Mouse (Mus musculus) neural tube, embryonic 13.5 days (tissue): ENCODE measurements around the gene Glrx5. TPM values are rescaled to one million over a fixed set of nuclear protein-coding genes. Genes with fewer than 3 reads are reported as not detected.
A peak's percentile ranks its signal among the peaks of the same experiment; 100 is the strongest.

Experiments
- ATAC-seq: fragments of 200-750 bp; cut with Nextera tagmentation; 2 replicates; pipeline ENCODE4 v1.8.0; 2017; ENCODE audit warnings: low read depth, mild to moderate bottlenecking, moderate TSS enrichment, moderate library complexity
- H3K27ac ChIP-seq: fragments of 300-500 bp; sonication (generic); replicated peaks from 2 replicates; pipeline ENCODE4 v1.5.1; 2015; ENCODE audit warnings: moderate library complexity, mild to moderate bottlenecking, inconsistent platforms
- H3K27me3 ChIP-seq: fragments of 300-500 bp; sonication (generic); 2 replicates; pipeline ENCODE4 v1.6.1; 2015; ENCODE audit warnings: mild to moderate bottlenecking, inconsistent platforms
- H3K36me3 ChIP-seq: fragments of 300-500 bp; sonication (generic); 2 replicates; pipeline ENCODE4 v1.6.1; 2015; ENCODE audit warnings: mild to moderate bottlenecking, inconsistent platforms
- H3K4me1 ChIP-seq: fragments of 300-500 bp; sonication (generic); replicated peaks from 2 replicates; pipeline ENCODE4 v1.6.1; 2015; ENCODE audit warnings: inconsistent platforms
- H3K4me2 ChIP-seq: fragments of 300-500 bp; sonication (generic); 2 replicates; pipeline ENCODE4 v1.6.1; 2015; ENCODE audit warnings: inconsistent platforms, mild to moderate bottlenecking, moderate library complexity
- H3K4me3 ChIP-seq: fragments of 300-500 bp; sonication (generic); 2 replicates; pipeline ENCODE4 v1.5.1; 2015; ENCODE audit warnings: mild to moderate bottlenecking, inconsistent platforms
- H3K9ac ChIP-seq: fragments of 300-500 bp; sonication (generic); 2 replicates; pipeline ENCODE4 v1.6.1; 2015; ENCODE audit warnings: moderate library complexity, mild to moderate bottlenecking, inconsistent platforms
- H3K9me3 ChIP-seq: fragments of 300-500 bp; sonication (generic); 2 replicates; pipeline ENCODE4 v1.6.1; 2016; ENCODE audit warnings: inconsistent platforms
- WGBS: fragments of 180-500 bp; shearing (Covaris S2); methylation state at CpG from one replicate; pipeline ENCODE4 v1.1.7; 2015; 5-methylcytosine and 5-hydroxymethylcytosine counted together
- polyA plus RNA-seq: library from polyadenylated mRNA; unstranded; fragments of >200 nt; fragmentation: Nextera tagmentation; extraction: Ambion mirVana; gene quantifications from 2 replicates; pipeline ENCODE4 v1.2.1, GENCODE M21; 2015

Glrx5 gene
- polyA plus RNA-seq, 1 experiment from 2014 or later = 167 TPM

GRCm38 (mm10) chr12:105008150-105008549 is 24.3 kb upstream of the Glrx5 start:
- WGBS = 74% methylated on average over 2 of the region's 2 CpGs
- H3K4me1 ChIP-seq = peaks cover 23% of the 10 kb centered on the region
- peaks cover 69% of the 10 kb centered on the region for H3K27me3 ChIP-seq
- no peaks in the 10 kb centered on the region for H3K36me3 ChIP-seq
- no peak overlapping the region for H3K9ac ChIP-seq
- H3K27ac ChIP-seq = no peak overlapping the region
- no peaks in the 10 kb centered on the region for H3K9me3 ChIP-seq
- H3K4me2 ChIP-seq = peak overlapping the region; percentile 98
- no peak for ATAC-seq
- 0 out of 2 replicates have a peak overlapping the region, but pooled peaks have one; percentile 56 for H3K4me3 ChIP-seq

DNA sequence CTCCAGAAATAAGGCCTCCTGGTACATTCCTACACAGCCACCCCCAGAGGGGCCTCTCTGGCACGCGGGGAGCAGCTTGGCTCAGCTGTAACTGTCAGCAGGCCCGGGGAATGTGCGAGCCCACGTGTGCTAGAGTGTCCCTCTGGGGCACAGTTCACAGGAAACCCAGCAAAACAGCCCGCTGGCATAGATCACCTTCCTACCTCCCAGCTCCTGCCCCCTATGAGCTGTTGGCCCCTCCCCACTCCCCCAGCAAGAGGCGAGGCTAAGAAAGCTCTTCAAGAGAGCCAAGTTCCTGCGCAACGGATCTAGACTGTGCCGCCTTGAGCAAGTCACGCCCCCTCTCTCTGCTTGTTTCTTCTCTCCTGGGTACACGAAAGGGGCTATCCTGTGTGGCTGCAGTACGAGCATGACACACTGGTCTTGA is 23.7 kb upstream of the Glrx5 start:
- Histone ChIP-seq H3K4me3 (peak overlapping the region; percentile 56), H3K9ac (no peak overlapping the region), H3K9me3 (no peaks in the 10 kb centered on the region), H3K4me1 (peaks cover 23% of the 10 kb centered on the region), H3K36me3 (no peaks in the 10 kb centered on the region), H3K27ac (no peak overlapping the region), H3K27me3 (peaks cover 69% of the 10 kb centered on the region), H3K4me2 (peak overlapping the region; percentile 98)
- 2% methylated on average over 13 of the region's 13 CpGs for WGBS
- peak; percentile 40 for ATAC-seq

GRCm38 (mm10) chr12:105009370-105010212 is 22.9 kb upstream of the Glrx5 start, which contains the start of gene Syne3:
Gene Syne3 (minus strand): TSS chr12:105009809.
- WGBS = under 1% methylated on average over 62 of the region's 66 CpGs
- ATAC-seq = peak; percentile 75
- Histone ChIP-seq H3K27ac (no peak within 1 kb of the TSS), H3K4me2 (peak within 1 kb of the TSS; percentile 98), H3K36me3 (no peaks in the 10 kb centered on the region), H3K4me1 (peaks cover 23% of the 10 kb centered on the region), H3K4me3 (peak within 1 kb of the TSS; percentile 56), H3K9ac (peak within 1 kb of the TSS; percentile 69), H3K27me3 (peaks cover 69% of the 10 kb centered on the region), H3K9me3 (no peaks in the 10 kb centered on the region)

DNA sequence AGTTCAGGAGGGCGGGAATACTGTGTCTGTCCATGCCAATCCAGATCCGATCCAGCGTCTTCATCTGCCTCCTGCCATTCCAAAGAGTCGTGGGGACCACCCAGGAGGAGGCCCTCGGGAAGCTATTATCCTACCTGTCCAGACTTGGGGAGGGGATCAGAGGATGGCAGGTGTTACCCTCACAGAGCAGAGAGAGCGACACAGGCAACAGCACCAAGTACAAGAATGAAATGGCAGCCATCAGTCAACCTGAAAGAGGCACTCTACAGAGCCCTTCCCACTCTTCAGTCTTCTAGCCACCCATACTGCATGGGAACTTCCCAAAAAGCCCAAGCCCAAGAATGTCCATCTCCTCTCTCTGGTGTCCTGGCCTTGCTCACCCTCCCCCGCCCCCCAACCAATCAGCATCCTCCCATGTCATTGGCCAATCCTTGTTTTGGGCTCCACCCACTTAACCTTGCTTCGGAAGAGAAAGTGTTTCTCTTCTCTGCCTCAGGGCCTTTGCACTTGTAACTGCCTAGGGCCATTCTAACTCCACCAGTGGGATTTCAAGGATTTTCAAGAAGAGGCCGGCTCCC is 22.2 kb upstream of the Glrx5 start:
- WGBS = 16% methylated on average over 9 of the region's 9 CpGs
- H3K9ac ChIP-seq = peak overlapping the region; percentile 69
- peak; percentile 37 for ATAC-seq

GRCm38 (mm10) chr12:105011589-105011988 is 20.9 kb upstream of the Glrx5 start:
- no peak overlapping the region for H3K4me3 ChIP-seq
- H3K9ac ChIP-seq = no peak overlapping the region
- peaks cover 55% of the 10 kb centered on the region for H3K27me3 ChIP-seq
- no peaks in the 10 kb centered on the region for H3K36me3 ChIP-seq
- WGBS = 89% methylated on average over 1 of the region's 1 CpGs
- no peak overlapping the region for H3K4me2 ChIP-seq
- H3K4me1 ChIP-seq = peaks cover 26% of the 10 kb centered on the region
- H3K9me3 ChIP-seq = no peaks in the 10 kb centered on the region
- no peak overlapping the region for H3K27ac ChIP-seq
- ATAC-seq = no peak

More for the DNA sequence above, 22.2 kb upstream of the Glrx5 start:
- no peaks in the 10 kb centered on the region for H3K36me3 ChIP-seq
- H3K4me1 ChIP-seq = peaks cover 23% of the 10 kb centered on the region
- no peaks in the 10 kb centered on the region for H3K9me3 ChIP-seq
- H3K4me3 ChIP-seq = peak overlapping the region; percentile 56
- H3K27me3 ChIP-seq = peaks cover 64% of the 10 kb centered on the region
- peak overlapping the region; percentile 98 for H3K4me2 ChIP-seq
- H3K27ac ChIP-seq = no peak overlapping the region

- Histone ChIP-seq H3K36me3 (no peaks in the 10 kb centered on the region), H3K9ac (no peak overlapping the region), H3K4me2 (no peak overlapping the region), H3K9me3 (no peaks in the 10 kb centered on the region), H3K4me1 (peaks cover 29% of the 10 kb centered on the region), H3K27ac (no peak overlapping the region), H3K4me3 (no peak overlapping the region), H3K27me3 (peaks cover 49% of the 10 kb centered on the region)
- no peak for ATAC-seq
- WGBS = 95% methylated on average over 4 of the region's 4 CpGs
These were observed 20.2 kb upstream of the Glrx5 start for GRCm38 (mm10) chr12:105012314-105012713.

DNA sequence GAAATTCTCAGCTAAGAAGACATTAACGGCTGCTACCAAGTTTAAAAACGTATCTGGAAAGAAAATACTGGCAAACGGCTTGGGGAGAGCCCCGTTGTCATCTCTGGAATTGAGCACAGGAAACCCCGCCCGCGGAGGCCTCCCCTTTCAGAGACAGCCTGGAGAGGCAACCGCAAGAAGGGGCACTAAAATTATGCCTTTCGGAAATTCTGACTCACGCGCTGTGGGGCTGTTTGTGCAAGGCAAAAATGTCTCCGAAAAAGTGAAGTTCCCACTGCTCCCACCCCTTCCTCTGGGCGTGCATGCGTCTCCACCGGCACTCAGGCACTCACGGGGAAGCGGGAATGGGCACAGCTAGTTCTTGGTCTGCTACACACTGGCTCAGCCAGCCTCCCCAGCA is 19.4 kb upstream of the Glrx5 start:
- WGBS = 46% methylated on average over 17 of the region's 17 CpGs
- ATAC-seq = no peak
- Histone ChIP-seq H3K4me3 (no peak overlapping the region), H3K4me1 (peaks cover 29% of the 10 kb centered on the region), H3K4me2 (0 out of 2 replicates have a peak overlapping the region, but pooled peaks have one; percentile 0), H3K9me3 (no peaks in the 10 kb centered on the region), H3K36me3 (no peaks in the 10 kb centered on the region), H3K27ac (no peak overlapping the region), H3K9ac (no peak overlapping the region), H3K27me3 (peaks cover 42% of the 10 kb centered on the region)

GRCm38 (mm10) chr12:105016199-105016598 is 16.3 kb upstream of the Glrx5 start:
- WGBS = 63% methylated on average over 4 of the region's 4 CpGs

DNA sequence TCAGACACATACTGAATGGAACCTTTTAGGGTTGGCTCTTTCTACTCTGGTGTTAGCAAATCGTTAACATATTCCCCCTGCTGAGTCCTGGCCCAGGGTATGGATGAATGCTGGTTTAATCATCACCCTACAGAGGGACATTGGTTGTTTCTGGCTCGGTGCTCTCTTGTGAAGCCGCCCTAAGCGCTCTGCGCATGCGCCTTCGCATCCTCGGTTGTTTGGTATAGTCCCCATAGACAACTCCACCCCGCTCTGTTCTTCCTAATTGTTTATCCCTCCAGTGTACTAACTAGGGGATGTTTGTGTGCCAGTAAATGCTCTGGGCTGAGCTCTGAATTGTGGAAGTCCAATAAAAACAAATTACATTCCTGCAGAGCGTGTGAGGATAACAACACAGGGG is 15.8 kb upstream of the Glrx5 start:
- ATAC-seq = peak; percentile 81
- H3K9ac ChIP-seq = no peak overlapping the region
- peak overlapping the region; percentile 74 for H3K27ac ChIP-seq
- H3K9me3 ChIP-seq = no peaks in the 10 kb centered on the region
- H3K4me2 ChIP-seq = no peak overlapping the region
- WGBS = 36% methylated on average over 10 of the region's 10 CpGs
- no peaks in the 10 kb centered on the region for H3K36me3 ChIP-seq
- H3K4me3 ChIP-seq = no peak overlapping the region
- H3K4me1 ChIP-seq = peaks cover 8% of the 10 kb centered on the region; the same call in 1 of the 2 replicates
- H3K27me3 ChIP-seq = peaks cover 6% of the 10 kb centered on the region

More at GRCm38 (mm10) chr12:105016199-105016598, 16.3 kb upstream of the Glrx5 start:
- peaks cover 10% of the 10 kb centered on the region for H3K27me3 ChIP-seq
- ATAC-seq = peak; percentile 69
- no peaks in the 10 kb centered on the region for H3K9me3 ChIP-seq
- no peaks in the 10 kb centered on the region for H3K36me3 ChIP-seq
- no peak overlapping the region for H3K4me2 ChIP-seq
- no peak overlapping the region for H3K4me3 ChIP-seq
- peak overlapping the region; percentile 74 for H3K27ac ChIP-seq
- H3K9ac ChIP-seq = no peak overlapping the region
- 0 out of 2 replicates have a peak, but pooled peaks cover 6% of the 10 kb centered on the region for H3K4me1 ChIP-seq

DNA sequence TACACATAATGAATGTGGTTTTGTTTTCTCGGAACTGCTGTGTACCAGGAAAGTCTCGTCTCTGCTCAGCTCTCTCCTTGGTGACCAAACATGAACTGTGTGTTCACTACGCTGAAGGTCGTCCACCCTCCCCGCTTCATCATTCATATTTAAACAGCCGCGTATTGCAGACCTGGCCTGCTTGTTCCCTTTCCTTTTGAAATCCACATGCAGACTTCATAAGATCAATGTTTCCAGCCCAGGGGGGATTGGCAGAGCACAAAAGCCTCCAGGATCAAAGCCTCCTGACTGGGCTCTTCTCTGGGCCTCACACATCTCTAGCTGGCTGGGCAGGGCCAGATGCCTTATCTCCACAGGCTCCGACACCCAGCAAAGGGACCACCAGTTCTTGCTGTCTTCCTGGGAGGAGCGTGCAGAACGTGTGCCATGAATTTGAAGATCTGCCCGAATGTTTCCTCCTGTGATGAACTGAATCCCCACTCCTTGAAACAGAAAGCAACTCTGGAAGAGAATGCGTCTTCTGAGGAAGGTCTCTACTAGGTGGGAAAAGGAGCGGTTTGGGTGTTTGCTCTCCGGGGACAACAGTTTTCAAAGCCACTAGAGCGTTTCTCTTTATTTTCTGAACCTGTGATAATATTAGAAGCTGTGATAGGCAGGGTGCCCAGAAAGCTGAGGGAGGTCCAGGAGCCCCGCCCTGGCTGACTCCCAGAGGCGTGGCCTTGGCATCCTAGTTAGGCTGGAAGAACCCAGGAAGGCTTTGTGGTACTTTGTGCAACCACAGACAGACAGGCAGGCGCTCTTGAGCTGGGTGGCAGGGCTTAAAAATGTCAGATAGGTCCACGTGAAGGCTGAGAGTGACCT is 12.9 kb upstream of the Glrx5 start:
- Histone ChIP-seq H3K9ac (0 out of 2 replicates have a peak overlapping the region, but pooled peaks have one; percentile 17), H3K36me3 (no peaks in the 10 kb centered on the region), H3K27ac (0 out of 2 replicates have a peak overlapping the region, but pooled peaks have one; percentile 18), H3K4me3 (no peak overlapping the region), H3K4me1 (peaks cover 12% of the 10 kb centered on the region; the same call in 1 of the 2 replicates), H3K4me2 (no peak overlapping the region), H3K27me3 (no peaks in the 10 kb centered on the region), H3K9me3 (0 out of 2 replicates have a peak, but pooled peaks cover 8% of the 10 kb centered on the region)
- 60% methylated on average over 19 of the region's 19 CpGs for WGBS
- ATAC-seq = no peak

GRCm38 (mm10) chr12:105021441-105022069 is 10.9 kb upstream of the Glrx5 start:
- Histone ChIP-seq H3K36me3 (no peaks in the 10 kb centered on the region), H3K27ac (no peak overlapping the region), H3K4me1 (peaks cover 9% of the 10 kb centered on the region; the same call in 1 of the 2 replicates), H3K4me2 (no peak overlapping the region), H3K27me3 (no peaks in the 10 kb centered on the region), H3K9ac (no peak overlapping the region), H3K9me3 (0 out of 2 replicates have a peak, but pooled peaks cover 8% of the 10 kb centered on the region), H3K4me3 (no peak overlapping the region)
- no peak for ATAC-seq
- 84% methylated on average over 8 of the region's 8 CpGs for WGBS
